Mouse (Mus musculus) heart, embryonic 13.5 days (tissue): ENCODE measurements around the gene Dnmbp. TPM values are rescaled to one million over a fixed set of nuclear protein-coding genes. Genes with fewer than 3 reads are reported as not detected.
A peak's percentile ranks its signal among the peaks of the same experiment; 100 is the strongest.

ENCODE experiments used
- ATAC-seq: fragments of 200-750 bp; cut with Nextera tagmentation; 2 replicates; pipeline ENCODE4 v1.8.0; 2017; ENCODE audit warnings: moderate TSS enrichment; ENCODE audit not compliant: insufficient number of reproducible peaks, low FRiP score, low TSS enrichment; ENCODE audit errors: extremely low read depth
- H3K27ac ChIP-seq: fragments of 300-500 bp; sonication (generic); replicated peaks from 2 replicates; pipeline ENCODE4 v1.5.1; 2015; ENCODE audit warnings: moderate library complexity, mild to moderate bottlenecking, inconsistent platforms
- H3K27me3 ChIP-seq: fragments of 300-500 bp; sonication (generic); replicated peaks from 2 replicates; pipeline ENCODE4 v1.6.1; 2015; ENCODE audit warnings: mild to moderate bottlenecking, inconsistent platforms
- H3K36me3 ChIP-seq: fragments of 300-500 bp; sonication (generic); 2 replicates; pipeline ENCODE4 v1.6.1; 2015; ENCODE audit warnings: mild to moderate bottlenecking, inconsistent platforms
- H3K4me1 ChIP-seq: fragments of 300-500 bp; sonication (generic); 2 replicates; pipeline ENCODE4 v1.6.1; 2015; ENCODE audit warnings: inconsistent platforms
- H3K4me2 ChIP-seq: fragments of 300-500 bp; sonication (generic); 2 replicates; pipeline ENCODE4 v1.6.1; 2015; ENCODE audit warnings: inconsistent platforms, mild to moderate bottlenecking, moderate library complexity
- H3K4me3 ChIP-seq: fragments of 300-500 bp; sonication (generic); 2 replicates; pipeline ENCODE4 v1.5.1; 2015; ENCODE audit warnings: moderate library complexity, mild to moderate bottlenecking, inconsistent platforms
- H3K9ac ChIP-seq: fragments of 300-500 bp; sonication (generic); 2 replicates; pipeline ENCODE4 v1.6.1; 2015; ENCODE audit warnings: inconsistent platforms, mild to moderate bottlenecking, moderate library complexity
- H3K9me3 ChIP-seq: fragments of 300-500 bp; sonication (generic); 2 replicates; pipeline ENCODE4 v1.6.1; 2016; ENCODE audit warnings: inconsistent platforms
- WGBS: fragments of 180-500 bp; shearing (Covaris S2); methylation state at CpG from one replicate; pipeline ENCODE4 v1.1.7; 2015; ENCODE audit warnings: mixed read lengths; 5-methylcytosine and 5-hydroxymethylcytosine counted together
- polyA plus RNA-seq: library from polyadenylated mRNA; unstranded; fragments of >200 nt; fragmentation: Nextera tagmentation; extraction: Ambion mirVana; gene quantifications from 2 replicates; pipeline ENCODE4 v1.2.1, GENCODE M21; 2015

Dnmbp gene
- polyA plus RNA-seq, 1 experiment from 2014 or later = 10.5 TPM

DNA sequence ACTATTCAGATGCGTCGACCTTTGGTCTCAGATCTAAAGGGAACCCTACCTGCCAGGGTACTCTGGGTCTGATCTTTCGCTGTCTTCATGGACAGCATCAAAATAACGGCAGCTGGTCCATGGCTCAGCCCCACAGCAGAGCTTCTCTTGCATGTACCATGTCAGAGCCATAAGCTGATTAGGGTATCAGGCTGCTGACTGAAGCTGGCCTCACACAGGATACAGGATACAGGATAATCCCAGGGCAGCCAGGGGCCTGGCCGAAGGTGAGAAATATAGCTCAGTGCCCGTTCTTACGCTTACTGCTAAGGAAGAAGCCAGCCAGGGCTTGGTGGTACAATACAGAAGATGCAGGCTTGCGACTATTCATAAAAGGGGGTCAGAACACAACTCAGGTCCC lies 4.6 kb upstream of the Dnmbp start:
- Histone ChIP-seq H3K9ac (no peak overlapping the region), H3K4me2 (no peak overlapping the region), H3K36me3 (no peaks in the 10 kb centered on the region), H3K4me1 (0 out of 2 replicates have a peak, but pooled peaks cover 8% of the 10 kb centered on the region), H3K9me3 (no peaks in the 10 kb centered on the region), H3K4me3 (no peak overlapping the region), H3K27ac (no peak overlapping the region), H3K27me3 (no peaks in the 10 kb centered on the region; the same call in 1 of the 2 replicates)
- no peak for ATAC-seq
- WGBS = 74% methylated on average over 8 of the region's 8 CpGs

- 72% methylated on average over 16 of the region's 16 CpGs for WGBS
- Histone ChIP-seq H3K27ac (no peak overlapping the region), H3K36me3 (no peaks in the 10 kb centered on the region), H3K9ac (no peak overlapping the region), H3K4me2 (no peak overlapping the region), H3K4me1 (peaks cover 20% of the 10 kb centered on the region), H3K4me3 (no peak overlapping the region), H3K27me3 (no peaks in the 10 kb centered on the region), H3K9me3 (no peaks in the 10 kb centered on the region)
- no peak for ATAC-seq
Measured at GRCm38 (mm10) chr19:43943076-43943475, 3.1 kb upstream of the Dnmbp start.

DNA sequence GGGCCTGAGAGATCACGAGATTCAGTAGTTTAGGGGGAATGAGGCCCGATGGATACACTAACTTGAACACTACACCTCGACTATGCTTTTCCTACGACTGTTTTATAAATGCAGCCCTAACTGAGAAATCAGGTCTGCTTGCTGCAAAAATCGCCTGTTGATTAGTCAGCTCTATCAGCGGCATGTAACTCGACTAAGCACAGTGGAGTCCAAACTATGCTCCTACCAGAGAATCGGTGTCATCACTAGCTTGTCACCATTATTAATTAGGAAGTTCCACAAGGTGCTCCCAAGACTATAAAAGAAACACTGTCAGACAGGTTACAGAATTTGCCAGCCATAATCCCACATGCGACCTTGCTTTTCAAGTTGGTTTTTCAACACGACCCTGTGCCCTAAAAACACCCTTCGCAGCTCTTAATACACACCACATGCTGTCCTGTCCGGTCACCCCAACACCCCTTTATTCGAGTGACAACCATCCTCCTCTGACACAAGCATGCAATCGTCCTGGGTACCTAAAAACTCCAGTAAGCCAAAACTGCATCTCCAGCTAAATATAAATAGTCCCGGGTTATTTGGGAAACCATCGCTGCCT lies 721 bp downstream of the Dnmbp start:
- peak overlapping the region; percentile 84 for H3K4me3 ChIP-seq
- no peaks in the 10 kb centered on the region for H3K9me3 ChIP-seq
- 12% methylated on average over 16 of the region's 16 CpGs for WGBS
- peak overlapping the region; percentile 79 for H3K27ac ChIP-seq
- H3K4me1 ChIP-seq = peaks cover 43% of the 10 kb centered on the region
- H3K4me2 ChIP-seq = peak overlapping the region; percentile 84
- no peaks in the 10 kb centered on the region for H3K27me3 ChIP-seq
- no peaks in the 10 kb centered on the region for H3K36me3 ChIP-seq
- peak overlapping the region; percentile 91 for H3K9ac ChIP-seq
- ATAC-seq = no peak

DNA sequence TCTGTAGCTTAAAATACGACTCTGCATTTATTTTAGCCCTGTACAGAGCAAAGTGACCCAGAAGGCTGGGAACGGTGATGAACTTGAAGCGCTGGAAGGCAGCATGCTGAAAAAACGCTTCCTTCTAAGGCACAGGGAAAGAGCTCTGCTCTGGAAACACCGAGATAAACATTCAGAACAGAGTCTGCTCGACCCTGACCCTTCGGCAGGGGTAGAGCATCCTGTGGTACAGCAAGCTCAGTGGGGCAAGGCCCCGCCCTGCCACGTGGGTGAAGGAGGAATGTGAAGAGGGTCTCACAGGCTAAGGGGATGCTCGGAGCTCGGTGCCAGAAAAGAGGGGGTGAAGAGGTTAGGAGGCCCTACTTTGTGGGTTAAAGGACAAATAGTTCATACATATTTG lies 1.6 kb downstream of the Dnmbp start:
- Histone ChIP-seq H3K27ac (peak overlapping the region; percentile 79), H3K36me3 (no peaks in the 10 kb centered on the region), H3K9ac (peak overlapping the region; percentile 91), H3K4me1 (peaks cover 43% of the 10 kb centered on the region), H3K4me3 (peak overlapping the region; percentile 84), H3K27me3 (no peaks in the 10 kb centered on the region), H3K4me2 (peak overlapping the region; percentile 84), H3K9me3 (no peaks in the 10 kb centered on the region)
- no peak for ATAC-seq
- WGBS = 8% methylated on average over 11 of the region's 11 CpGs

DNA sequence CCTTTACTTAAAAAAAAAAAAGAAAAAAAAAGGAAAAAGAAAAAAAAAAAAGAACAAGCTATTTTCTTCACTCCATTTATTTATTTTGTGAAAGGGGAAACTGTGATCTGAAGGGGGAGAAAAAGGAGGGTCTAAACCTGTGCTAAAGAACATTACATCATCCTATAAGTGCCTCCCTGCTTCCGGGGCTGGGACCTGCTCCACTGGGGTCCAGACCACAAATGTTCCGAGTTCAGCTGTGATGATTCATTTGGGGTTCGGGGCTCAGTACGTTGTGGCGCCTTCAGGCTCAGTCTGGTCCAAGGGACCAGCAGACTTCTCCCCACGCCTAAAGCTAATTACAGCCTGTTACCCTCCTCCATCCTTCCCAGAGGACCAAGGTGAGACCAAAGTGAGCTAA lies 9.1 kb downstream of the Dnmbp start:
- H3K27ac ChIP-seq = no peak overlapping the region
- ATAC-seq = no peak
- 87% methylated on average over 6 of the region's 6 CpGs for WGBS
- H3K4me3 ChIP-seq = no peak overlapping the region
- H3K9ac ChIP-seq = no peak overlapping the region
- no peaks in the 10 kb centered on the region for H3K27me3 ChIP-seq
- H3K36me3 ChIP-seq = no peaks in the 10 kb centered on the region
- H3K4me2 ChIP-seq = no peak overlapping the region
- peaks cover 45% of the 10 kb centered on the region for H3K4me1 ChIP-seq
- H3K9me3 ChIP-seq = no peaks in the 10 kb centered on the region

GRCm38 (mm10) chr19:43930366-43930765 lies 9.6 kb downstream of the Dnmbp start:
- H3K4me3 ChIP-seq = no peak overlapping the region
- 0 out of 2 replicates have a peak, but pooled peaks have one; percentile 8 for ATAC-seq
- H3K9me3 ChIP-seq = no peaks in the 10 kb centered on the region
- no peaks in the 10 kb centered on the region for H3K27me3 ChIP-seq
- H3K4me2 ChIP-seq = peak overlapping the region; percentile 26
- peaks cover 44% of the 10 kb centered on the region for H3K4me1 ChIP-seq
- no peaks in the 10 kb centered on the region for H3K36me3 ChIP-seq
- H3K27ac ChIP-seq = peak overlapping the region; percentile 37; the same call in 1 of the 2 replicates
- WGBS = 31% methylated on average over 7 of the region's 7 CpGs
- H3K9ac ChIP-seq = no peak overlapping the region

GRCm38 (mm10) chr19:43929869-43930268 lies 10.1 kb downstream of the Dnmbp start:
- WGBS = 32% methylated on average over 11 of the region's 11 CpGs
- H3K4me1 ChIP-seq = peaks cover 42% of the 10 kb centered on the region
- no peak overlapping the region for H3K9ac ChIP-seq
- no peak for ATAC-seq
- H3K27ac ChIP-seq = peak overlapping the region; percentile 37; the same call in 1 of the 2 replicates
- no peaks in the 10 kb centered on the region for H3K9me3 ChIP-seq
- H3K4me3 ChIP-seq = no peak overlapping the region
- H3K36me3 ChIP-seq = no peaks in the 10 kb centered on the region
- no peaks in the 10 kb centered on the region for H3K27me3 ChIP-seq
- peak overlapping the region; percentile 26 for H3K4me2 ChIP-seq

DNA sequence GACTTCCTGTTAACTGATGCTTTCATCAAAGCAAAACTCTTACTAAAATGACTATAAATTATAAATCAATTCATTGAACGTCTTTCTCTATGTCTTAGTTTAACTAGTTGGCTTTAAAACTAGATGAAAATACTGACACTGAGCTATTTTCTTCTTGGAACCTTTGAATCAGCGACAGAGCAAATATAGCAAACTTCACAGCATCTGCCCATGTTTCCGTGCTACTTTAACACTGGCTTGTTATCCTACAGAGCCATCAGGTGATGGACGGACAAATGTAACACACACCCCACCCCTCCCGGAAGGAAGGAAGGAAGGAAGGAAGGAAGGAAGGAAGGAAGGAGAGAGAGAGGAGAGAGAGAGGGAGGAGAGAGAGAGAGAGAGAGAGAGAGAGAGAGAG lies 12.0 kb downstream of the Dnmbp start:
- WGBS = 57% methylated on average over 5 of the region's 5 CpGs
- H3K27me3 ChIP-seq = no peaks in the 10 kb centered on the region
- H3K4me3 ChIP-seq = no peak overlapping the region
- no peak overlapping the region for H3K9ac ChIP-seq
- peaks cover 9% of the 10 kb centered on the region for H3K36me3 ChIP-seq
- no peak overlapping the region for H3K4me2 ChIP-seq
- H3K9me3 ChIP-seq = peaks cover 7% of the 10 kb centered on the region; the same call in 1 of the 2 replicates
- no peak for ATAC-seq
- no peak overlapping the region for H3K27ac ChIP-seq
- H3K4me1 ChIP-seq = peaks cover 41% of the 10 kb centered on the region

DNA sequence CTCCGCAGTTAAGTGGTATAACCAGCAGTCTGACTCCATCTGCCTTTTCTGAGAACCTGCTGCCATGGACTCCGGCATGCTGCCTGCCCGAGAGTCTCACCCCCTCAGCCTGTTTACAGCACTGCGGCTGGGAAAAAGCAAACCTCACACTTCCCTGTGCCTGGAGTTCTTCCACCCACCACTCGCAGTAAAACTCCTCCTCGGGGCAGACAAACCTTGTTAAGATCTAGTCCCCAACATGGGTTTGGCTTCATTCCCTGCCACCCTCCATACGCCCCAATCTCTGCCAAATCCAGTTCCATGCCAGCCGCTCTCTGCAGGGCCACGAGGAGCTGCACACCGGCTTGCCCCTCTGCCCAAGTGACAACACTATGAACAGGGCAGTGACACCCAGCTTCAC lies 12.9 kb downstream of the Dnmbp start:
- 57% methylated on average over 10 of the region's 10 CpGs for WGBS
- Histone ChIP-seq H3K4me1 (peaks cover 45% of the 10 kb centered on the region), H3K4me3 (no peak overlapping the region), H3K9me3 (peaks cover 7% of the 10 kb centered on the region; the same call in 1 of the 2 replicates), H3K9ac (0 out of 2 replicates have a peak overlapping the region, but pooled peaks have one; percentile 35), H3K4me2 (no peak overlapping the region), H3K27me3 (no peaks in the 10 kb centered on the region), H3K27ac (no peak overlapping the region; the same call in 1 of the 2 replicates), H3K36me3 (peaks cover 12% of the 10 kb centered on the region)
- ATAC-seq = no peak

- Histone ChIP-seq H3K36me3 (peaks cover 12% of the 10 kb centered on the region), H3K27me3 (no peaks in the 10 kb centered on the region), H3K4me1 (peaks cover 51% of the 10 kb centered on the region), H3K9ac (no peak overlapping the region), H3K9me3 (peaks cover 7% of the 10 kb centered on the region; the same call in 1 of the 2 replicates), H3K27ac (no peak overlapping the region), H3K4me2 (no peak overlapping the region), H3K4me3 (no peak overlapping the region)
- WGBS = 67% methylated on average over 10 of the region's 10 CpGs
- ATAC-seq = no peak
Measured at GRCm38 (mm10) chr19:43926141-43926987, 13.6 kb downstream of the Dnmbp start.

GRCm38 (mm10) chr19:43924361-43924760 lies 15.6 kb downstream of the Dnmbp start:
- Histone ChIP-seq H3K4me3 (no peak overlapping the region), H3K4me2 (no peak overlapping the region), H3K27ac (no peak overlapping the region), H3K9me3 (peaks cover 7% of the 10 kb centered on the region; the same call in 1 of the 2 replicates), H3K27me3 (no peaks in the 10 kb centered on the region), H3K4me1 (peaks cover 57% of the 10 kb centered on the region), H3K36me3 (peaks cover 15% of the 10 kb centered on the region), H3K9ac (no peak overlapping the region)
- ATAC-seq = no peak
- 68% methylated on average over 8 of the region's 8 CpGs for WGBS
